Mouse (Mus musculus) C2C12 (cell line): ENCODE results near the gene Nol3.

ENCODE experiments used
- CEBPB ChIP-seq: IDR thresholded peaks from one replicate; pipeline ENCODE4 v1.6.1; 2011; ENCODE audit warnings: low read depth, mild to moderate bottlenecking, control low read depth, moderate library complexity
- CTCF ChIP-seq: IDR thresholded peaks from one replicate; pipeline ENCODE4 v1.5.1; 2011; ENCODE audit not compliant: control insufficient read depth, insufficient read depth, insufficient read length
- FOSL1 ChIP-seq: IDR thresholded peaks from one replicate; pipeline ENCODE4 v1.8.0; 2011; ENCODE audit warnings: mild to moderate bottlenecking, low read length; ENCODE audit not compliant: poor library complexity, insufficient read depth, severe bottlenecking
- MAX ChIP-seq: IDR thresholded peaks from one replicate; pipeline ENCODE4 v1.6.1; 2011; ENCODE audit warnings: mild to moderate bottlenecking, control low read depth
- MYOD1 ChIP-seq: IDR thresholded peaks from one replicate; pipeline ENCODE4 v1.6.1; 2011; ENCODE audit warnings: low read depth; ENCODE audit not compliant: control insufficient read depth, insufficient read length
- MYOG ChIP-seq: IDR thresholded peaks from one replicate; pipeline ENCODE4 v1.6.1; 2011; ENCODE audit not compliant: control insufficient read depth, insufficient read length; ENCODE audit errors: extremely low read depth
- USF1 ChIP-seq: IDR thresholded peaks from one replicate; pipeline ENCODE4 v1.6.1; 2011; ENCODE audit warnings: low read depth, mild to moderate bottlenecking, control low read depth, moderate library complexity

GRCm38 (mm10) chr8:105241016-105241415 lies 34.9 kb upstream of the Nol3 start:
- TF ChIP-seq MAX = no peak
- TF ChIP-seq CTCF = no peak
- TF ChIP-seq MYOD1 = no peak
- TF ChIP-seq MYOG = no peak
- no peak for TF ChIP-seq USF1
- no peak for TF ChIP-seq FOSL1
- TF ChIP-seq CEBPB = no peak
